Mouse (Mus musculus): ENCODE measurements around the gene Fbxo3.

GRCm38 (mm10) chr2:104058381-104058780, 30.9 kb downstream of the Fbxo3 start:
- no peak for TF ChIP-seq POLR2A (IDR thresholded peaks at IDR 0.05; ENCODE audit: borderline replicate concordance, extremely low read depth, insufficient read depth, insufficient read length, poor library complexity, severe bottlenecking)
- no peak for TF ChIP-seq CTCF (IDR thresholded peaks at IDR 0.05; ENCODE audit: borderline replicate concordance, extremely low read depth, insufficient read depth, insufficient read length)

Data from brain, embryonic 14.5 days (tissue).